Mouse (Mus musculus): ENCODE measurements around the gene Trub2. TPM values are rescaled to one million over a fixed set of nuclear protein-coding genes. Genes with fewer than 3 reads are reported as not detected.

Gene Trub2
- polyA plus RNA-seq, 1 experiment = 61.1 TPM

GRCm38 (mm10) chr2:29714127-29714526, 74.2 kb downstream of the Trub2 start:
- TF ChIP-seq CTCF (IDR thresholded peaks at IDR 0.05; ENCODE audit: borderline replicate concordance, control insufficient read depth, extremely low read depth, insufficient read depth, low read length, poor library complexity) = no peak
- no peak for TF ChIP-seq POLR2A (IDR thresholded peaks at IDR 0.05; ENCODE audit: control insufficient read depth, extremely low read depth, insufficient read depth, low read length, poor library complexity)
- 94% methylated on average over 5 of the region's 5 CpGs for WGBS
- H3K36me3 ChIP-seq (ENCODE audit: control insufficient read depth, insufficient read depth, low read length) = peaks cover 21% of the 10 kb centered on the region
- no peak overlapping the region for H3K4me3 ChIP-seq (ENCODE audit: control insufficient read depth, insufficient read depth, low read length)
- peaks cover 11% of the 10 kb centered on the region for H3K4me1 ChIP-seq (replicated peaks; ENCODE audit: control insufficient read depth, insufficient read depth, low read length)
- no peak overlapping the region for H3K27ac ChIP-seq (ENCODE audit: control insufficient read depth, insufficient read depth, low read length)
- no peak for DNase-seq
- H3K27me3 ChIP-seq (ENCODE audit: control insufficient read depth, insufficient read depth, low read length) = no peaks in the 10 kb centered on the region

GRCm38 (mm10) chr2:29713501-29713900, 74.8 kb downstream of the Trub2 start:
- no peaks in the 10 kb centered on the region for H3K27me3 ChIP-seq (ENCODE audit: control insufficient read depth, insufficient read depth, low read length)
- no peak overlapping the region for H3K4me3 ChIP-seq (ENCODE audit: control insufficient read depth, insufficient read depth, low read length)
- TF ChIP-seq POLR2A (IDR thresholded peaks at IDR 0.05; ENCODE audit: control insufficient read depth, extremely low read depth, insufficient read depth, low read length, poor library complexity) (no peak), CTCF (IDR thresholded peaks at IDR 0.05; ENCODE audit: borderline replicate concordance, control insufficient read depth, extremely low read depth, insufficient read depth, low read length, poor library complexity) (no peak)
- DNase-seq = no peak
- peaks cover 18% of the 10 kb centered on the region for H3K36me3 ChIP-seq (ENCODE audit: control insufficient read depth, insufficient read depth, low read length)
- H3K27ac ChIP-seq (ENCODE audit: control insufficient read depth, insufficient read depth, low read length) = no peak overlapping the region
- H3K4me1 ChIP-seq (replicated peaks; ENCODE audit: control insufficient read depth, insufficient read depth, low read length) = peaks cover 8% of the 10 kb centered on the region
- 83% methylated on average over 2 of the region's 2 CpGs for WGBS

GRCm38 (mm10) chr2:29711877-29712276, 76.4 kb downstream of the Trub2 start:
- H3K36me3 ChIP-seq (ENCODE audit: control insufficient read depth, insufficient read depth, low read length) = peaks cover 18% of the 10 kb centered on the region
- WGBS = 93% methylated on average over 5 of the region's 5 CpGs
- no peak overlapping the region for H3K4me3 ChIP-seq (ENCODE audit: control insufficient read depth, insufficient read depth, low read length)
- no peaks in the 10 kb centered on the region for H3K27me3 ChIP-seq (ENCODE audit: control insufficient read depth, insufficient read depth, low read length)
- H3K27ac ChIP-seq (ENCODE audit: control insufficient read depth, insufficient read depth, low read length) = no peak overlapping the region
- H3K4me1 ChIP-seq (replicated peaks; ENCODE audit: control insufficient read depth, insufficient read depth, low read length) = 0 out of 2 replicates have a peak, but pooled peaks cover 4% of the 10 kb centered on the region
- DNase-seq = no peak
- no peak for TF ChIP-seq CTCF (IDR thresholded peaks at IDR 0.05; ENCODE audit: borderline replicate concordance, control insufficient read depth, extremely low read depth, insufficient read depth, low read length, poor library complexity)
- TF ChIP-seq POLR2A (IDR thresholded peaks at IDR 0.05; ENCODE audit: control insufficient read depth, extremely low read depth, insufficient read depth, low read length, poor library complexity) = no peak

Other genes with a start within 250 kb of the Trub2 start
- 132 and 143 TPM in 2 replicates for gene Rapgef1, start 168.8 kb downstream of the Trub2 start, polyA plus RNA-seq (2012; rRNA removed)
- gene Gm13420, start 36.8 kb downstream of the Trub2 start, polyA plus RNA-seq (2012; rRNA removed) = 0.15 and 0.34 TPM in 2 replicates
- gene Gm13547, start 29.2 kb downstream of the Trub2 start, polyA plus RNA-seq (2012; rRNA removed) = not detected in 2 replicates
- gene Coq4, start 1.0 kb downstream of the Trub2 start, polyA plus RNA-seq (2012; rRNA removed) = 49.0 and 83.9 TPM in 2 replicates
- gene Slc27a4, start 14.1 kb upstream of the Trub2 start, polyA plus RNA-seq (2012; rRNA removed) = 34.7 and 35.8 TPM in 2 replicates
- gene Urm1, start 31.6 kb upstream of the Trub2 start, polyA plus RNA-seq (2012; rRNA removed) = 70.2 and 79.9 TPM in 2 replicates
- 9.9 and 10.4 TPM in 2 replicates for gene Cercam, start 80.7 kb upstream of the Trub2 start, polyA plus RNA-seq (2012; rRNA removed)
- gene Odf2, start 100.7 kb upstream of the Trub2 start, polyA plus RNA-seq (2012; rRNA removed) = 60.7 and 70.7 TPM in 2 replicates
- gene Gle1, start 146.9 kb upstream of the Trub2 start, polyA plus RNA-seq (2012; rRNA removed) = 36.6 and 38.4 TPM in 2 replicates
- gene Sptan1, start 177.1 kb upstream of the Trub2 start, polyA plus RNA-seq (2012; rRNA removed) = 161 and 168 TPM in 2 replicates

Data from thymus, adult 2 months (tissue).